Mouse (Mus musculus): Measurements from ENCODE around the gene Rab29.

- TF ChIP-seq CTCF (IDR thresholded peaks at IDR 0.05; ENCODE audit: low read depth) (peak; percentile 70), EP300 (optimal IDR thresholded peaks at IDR 0.05) (no peak)
These were observed 38.5 kb downstream of the Rab29 start for GRCm38 (mm10) chr1:131905497-131905896.

Measured in stomach, postnatal 0 days (tissue).